Mouse (Mus musculus) hindbrain, embryonic 15.5 days (tissue): ENCODE results near the gene Smap1. TPM values are rescaled to one million over a fixed set of nuclear protein-coding genes. Genes with fewer than 3 reads are reported as not detected.

Experiments
- ATAC-seq: fragments of 200-750 bp; cut with Nextera tagmentation; 2 replicates; pipeline ENCODE4 v1.8.0; 2017; ENCODE audit warnings: low read depth, moderate number of reproducible peaks, moderate TSS enrichment; ENCODE audit not compliant: low FRiP score
- H3K27ac ChIP-seq: fragments of 300-500 bp; sonication (generic); replicated peaks from 2 replicates; pipeline ENCODE4 v1.5.1; 2015; ENCODE audit warnings: mild to moderate bottlenecking, inconsistent platforms
- H3K27me3 ChIP-seq: fragments of 300-500 bp; sonication (generic); 2 replicates; pipeline ENCODE4 v1.6.1; 2015; ENCODE audit warnings: control low read depth, inconsistent platforms
- H3K36me3 ChIP-seq: fragments of 300-500 bp; sonication (generic); 2 replicates; pipeline ENCODE4 v1.6.1; 2015; ENCODE audit warnings: control low read depth, inconsistent platforms
- H3K4me1 ChIP-seq: fragments of 300-500 bp; sonication (generic); replicated peaks from 2 replicates; pipeline ENCODE4 v1.6.1; 2015; ENCODE audit warnings: control low read depth, inconsistent platforms
- H3K4me2 ChIP-seq: fragments of 300-500 bp; sonication (generic); 2 replicates; pipeline ENCODE4 v1.6.1; 2015; ENCODE audit warnings: moderate library complexity, mild to moderate bottlenecking, inconsistent platforms
- H3K4me3 ChIP-seq: fragments of 300-500 bp; sonication (generic); 2 replicates; pipeline ENCODE4 v1.5.1; 2015; ENCODE audit warnings: mild to moderate bottlenecking, inconsistent platforms
- H3K9ac ChIP-seq: fragments of 300-500 bp; sonication (generic); 2 replicates; pipeline ENCODE4 v1.6.1; 2015; ENCODE audit warnings: inconsistent platforms
- H3K9me3 ChIP-seq: fragments of 300-500 bp; sonication (generic); 2 replicates; pipeline ENCODE4 v1.6.1; 2016; ENCODE audit warnings: control low read depth, inconsistent platforms
- WGBS: fragments of 180-500 bp; shearing (Covaris S2); methylation state at CpG from one replicate; pipeline ENCODE4 v1.1.7; 2015; 5-methylcytosine and 5-hydroxymethylcytosine counted together
- polyA plus RNA-seq: library from polyadenylated mRNA; unstranded; fragments of >200 nt; fragmentation: Nextera tagmentation; extraction: Ambion mirVana; gene quantifications from 2 replicates; pipeline ENCODE4 v1.2.1, GENCODE M21; 2015

The Smap1 gene
- polyA plus RNA-seq, 1 experiment from 2014 or later = 132 TPM

DNA sequence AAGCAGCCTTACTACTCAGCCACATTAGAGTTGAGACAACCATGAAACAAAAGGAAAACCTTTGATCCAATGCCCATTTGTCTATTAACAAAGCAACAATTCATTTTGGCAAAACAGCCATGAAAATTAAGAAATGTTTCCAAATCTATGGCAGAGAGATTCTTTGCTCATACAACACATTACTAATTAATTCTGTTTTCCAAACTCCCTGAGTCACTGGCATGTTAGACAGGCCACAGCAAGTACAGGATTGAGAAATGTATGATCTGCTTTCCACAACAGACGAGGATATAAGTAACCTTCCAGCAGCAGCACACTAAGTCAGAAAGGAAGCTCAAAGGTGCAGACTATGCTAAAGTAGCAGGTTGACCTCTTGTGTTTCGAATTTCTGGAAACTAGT is 9.1 kb downstream of the Smap1 start:
- Histone ChIP-seq H3K27me3 (no peaks in the 10 kb centered on the region), H3K9ac (no peak overlapping the region), H3K36me3 (no peaks in the 10 kb centered on the region), H3K27ac (no peak overlapping the region), H3K4me1 (no peaks in the 10 kb centered on the region), H3K9me3 (no peaks in the 10 kb centered on the region), H3K4me2 (no peak overlapping the region), H3K4me3 (no peak overlapping the region)
- WGBS = 59% methylated on average over 2 of the region's 2 CpGs
- ATAC-seq = no peak

DNA sequence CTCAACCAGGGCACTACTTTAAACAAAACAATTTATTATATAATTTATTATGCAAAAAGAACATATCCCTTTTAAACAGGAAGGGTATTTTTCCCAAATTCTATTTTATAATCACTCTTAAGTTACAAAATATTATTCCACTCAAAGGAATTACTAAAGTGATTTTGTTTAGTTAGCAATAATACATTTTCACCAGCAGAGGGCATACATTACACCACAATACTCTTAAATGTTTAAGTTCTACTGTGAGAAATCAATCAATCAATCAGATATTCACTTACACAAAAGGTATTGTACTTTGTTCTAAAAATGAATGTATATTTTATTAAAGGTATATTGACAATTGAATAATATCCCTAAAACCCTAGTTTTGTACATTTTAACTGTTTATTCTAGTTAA is 16.0 kb downstream of the Smap1 start:
- no peaks in the 10 kb centered on the region for H3K27me3 ChIP-seq
- no peaks in the 10 kb centered on the region for H3K4me1 ChIP-seq
- H3K27ac ChIP-seq = no peak overlapping the region
- no peak overlapping the region for H3K4me3 ChIP-seq
- no peak overlapping the region for H3K4me2 ChIP-seq
- H3K9ac ChIP-seq = no peak overlapping the region
- H3K9me3 ChIP-seq = no peaks in the 10 kb centered on the region
- ATAC-seq = no peak
- H3K36me3 ChIP-seq = no peaks in the 10 kb centered on the region

DNA sequence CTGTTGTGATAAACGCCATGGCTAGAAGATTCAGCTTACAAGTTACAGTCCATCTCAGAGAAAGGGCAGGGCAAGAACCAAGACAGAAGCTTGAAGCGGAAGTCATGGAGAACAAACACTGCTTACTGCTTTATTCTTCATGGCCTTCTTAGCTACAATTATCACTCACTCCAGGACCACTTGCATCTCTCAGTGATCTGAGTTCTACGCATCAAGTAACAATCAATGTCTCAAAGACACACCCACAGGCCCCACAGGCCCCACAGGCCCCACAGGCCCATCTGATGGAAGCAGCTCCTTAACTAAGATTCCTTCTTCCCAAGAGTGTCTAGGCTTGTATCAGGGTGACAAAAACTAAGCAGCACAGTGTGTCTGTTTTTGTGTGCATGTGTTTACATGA is 18.8 kb downstream of the Smap1 start:
- Histone ChIP-seq H3K4me2 (no peak overlapping the region), H3K27me3 (no peaks in the 10 kb centered on the region), H3K27ac (no peak overlapping the region), H3K36me3 (no peaks in the 10 kb centered on the region), H3K9me3 (no peaks in the 10 kb centered on the region), H3K4me1 (no peaks in the 10 kb centered on the region), H3K4me3 (no peak overlapping the region), H3K9ac (no peak overlapping the region)
- no peak for ATAC-seq
- 86% methylated on average over 3 of the region's 3 CpGs for WGBS

DNA sequence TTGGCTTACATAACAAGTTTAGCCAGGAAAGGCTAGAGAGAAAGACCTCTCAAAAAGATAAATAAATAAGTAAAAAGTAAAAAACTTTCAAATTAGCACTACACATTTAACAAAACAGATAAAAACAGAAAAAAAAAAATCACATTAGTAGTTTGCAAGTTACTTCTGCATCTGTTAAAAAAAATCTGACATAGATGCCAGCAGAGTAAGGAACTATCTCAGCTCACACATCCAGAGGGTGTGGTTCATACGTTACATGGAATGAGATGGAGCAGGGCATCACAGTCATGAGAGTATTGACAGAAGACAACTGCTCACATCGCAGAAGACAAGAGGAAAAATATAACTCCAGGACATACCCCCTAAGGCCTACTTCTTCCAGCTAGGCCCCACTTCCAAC is 19.4 kb downstream of the Smap1 start:
- Histone ChIP-seq H3K4me1 (no peaks in the 10 kb centered on the region), H3K27me3 (no peaks in the 10 kb centered on the region), H3K36me3 (no peaks in the 10 kb centered on the region), H3K9me3 (no peaks in the 10 kb centered on the region), H3K4me3 (no peak overlapping the region), H3K4me2 (no peak overlapping the region), H3K27ac (no peak overlapping the region), H3K9ac (no peak overlapping the region)
- no peak for ATAC-seq
- 86% methylated on average over 2 of the region's 2 CpGs for WGBS

- Histone ChIP-seq H3K9me3 (no peaks in the 10 kb centered on the region), H3K27ac (no peak overlapping the region), H3K4me1 (no peaks in the 10 kb centered on the region), H3K36me3 (no peaks in the 10 kb centered on the region), H3K4me2 (no peak overlapping the region), H3K27me3 (no peaks in the 10 kb centered on the region), H3K9ac (no peak overlapping the region), H3K4me3 (no peak overlapping the region)
- ATAC-seq = no peak
- 90% methylated on average over 5 of the region's 5 CpGs for WGBS
Measured at GRCm38 (mm10) chr1:23899647-23900020, 22.5 kb downstream of the Smap1 start.

GRCm38 (mm10) chr1:23899020-23899646 is 23.0 kb downstream of the Smap1 start:
- H3K4me1 ChIP-seq = no peaks in the 10 kb centered on the region
- no peaks in the 10 kb centered on the region for H3K9me3 ChIP-seq
- H3K27me3 ChIP-seq = no peaks in the 10 kb centered on the region
- no peak for ATAC-seq
- WGBS = 94% methylated on average over 3 of the region's 3 CpGs
- H3K27ac ChIP-seq = no peak overlapping the region
- H3K9ac ChIP-seq = no peak overlapping the region
- no peak overlapping the region for H3K4me2 ChIP-seq
- H3K36me3 ChIP-seq = no peaks in the 10 kb centered on the region
- no peak overlapping the region for H3K4me3 ChIP-seq

- WGBS = 60% methylated on average over 1 of the region's 1 CpGs
- Histone ChIP-seq H3K4me3 (no peak overlapping the region), H3K36me3 (no peaks in the 10 kb centered on the region), H3K4me2 (no peak overlapping the region), H3K9me3 (no peaks in the 10 kb centered on the region), H3K4me1 (no peaks in the 10 kb centered on the region), H3K27me3 (no peaks in the 10 kb centered on the region), H3K27ac (no peak overlapping the region), H3K9ac (no peak overlapping the region)
- ATAC-seq = no peak
Measured at GRCm38 (mm10) chr1:23892072-23892471, 30.0 kb downstream of the Smap1 start.

DNA sequence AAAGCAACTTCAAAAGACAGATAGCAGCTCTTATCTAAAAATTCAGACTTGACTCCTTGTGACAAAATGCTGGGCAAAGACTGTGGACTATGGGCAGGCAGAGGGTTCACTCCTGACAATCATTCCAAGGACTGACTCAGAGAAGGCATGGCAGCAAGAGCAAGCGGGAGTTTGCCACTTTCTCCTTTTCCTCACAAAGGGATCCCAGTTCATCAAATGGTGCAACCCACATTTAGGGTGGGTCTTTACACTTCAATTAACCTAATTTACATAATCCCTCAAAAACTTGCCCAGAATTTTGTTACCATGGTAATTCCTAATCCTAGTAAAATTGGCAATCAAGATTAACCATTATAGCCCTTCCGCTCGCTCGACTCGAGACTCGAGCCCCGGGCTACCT is 37.2 kb downstream of the Smap1 start:
- Histone ChIP-seq H3K9ac (no peak overlapping the region), H3K36me3 (no peaks in the 10 kb centered on the region), H3K4me3 (no peak overlapping the region), H3K4me2 (no peak overlapping the region), H3K4me1 (no peaks in the 10 kb centered on the region), H3K27ac (no peak overlapping the region), H3K9me3 (no peaks in the 10 kb centered on the region), H3K27me3 (no peaks in the 10 kb centered on the region)
- 73% methylated on average over 7 of the region's 7 CpGs for WGBS
- ATAC-seq = no peak

- no peaks in the 10 kb centered on the region for H3K9me3 ChIP-seq
- no peak for ATAC-seq
- 95% methylated on average over 2 of the region's 2 CpGs for WGBS
- H3K4me2 ChIP-seq = no peak overlapping the region
- no peak overlapping the region for H3K4me3 ChIP-seq
- H3K9ac ChIP-seq = no peak overlapping the region
- H3K4me1 ChIP-seq = no peaks in the 10 kb centered on the region
- no peaks in the 10 kb centered on the region for H3K36me3 ChIP-seq
- no peaks in the 10 kb centered on the region for H3K27me3 ChIP-seq
- H3K27ac ChIP-seq = no peak overlapping the region
Measured at GRCm38 (mm10) chr1:23884087-23884668, 37.9 kb downstream of the Smap1 start.

DNA sequence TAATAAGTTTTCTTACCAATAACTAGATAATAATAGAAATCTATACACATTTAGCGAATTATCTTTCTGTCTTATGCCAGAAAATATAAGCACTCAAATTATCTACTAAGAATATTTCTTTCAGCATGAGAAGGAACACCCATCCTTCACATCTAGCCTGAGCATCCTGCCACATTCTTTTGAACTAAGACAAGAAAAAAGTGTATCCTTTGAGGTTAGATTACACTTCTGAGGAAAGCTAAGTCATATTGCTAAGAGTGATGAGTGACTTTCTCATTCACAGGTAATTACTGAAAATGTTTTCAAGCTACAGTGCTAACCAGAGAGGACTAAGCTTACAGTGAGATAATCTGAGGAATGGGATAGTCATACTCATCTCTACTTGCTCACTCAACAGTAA is 39.4 kb downstream of the Smap1 start:
- Histone ChIP-seq H3K4me1 (no peaks in the 10 kb centered on the region), H3K27ac (no peak overlapping the region), H3K9ac (no peak overlapping the region), H3K27me3 (no peaks in the 10 kb centered on the region), H3K9me3 (no peaks in the 10 kb centered on the region), H3K36me3 (no peaks in the 10 kb centered on the region), H3K4me2 (no peak overlapping the region), H3K4me3 (no peak overlapping the region)
- no peak for ATAC-seq
- 98% methylated on average over 1 of the region's 1 CpGs for WGBS

DNA sequence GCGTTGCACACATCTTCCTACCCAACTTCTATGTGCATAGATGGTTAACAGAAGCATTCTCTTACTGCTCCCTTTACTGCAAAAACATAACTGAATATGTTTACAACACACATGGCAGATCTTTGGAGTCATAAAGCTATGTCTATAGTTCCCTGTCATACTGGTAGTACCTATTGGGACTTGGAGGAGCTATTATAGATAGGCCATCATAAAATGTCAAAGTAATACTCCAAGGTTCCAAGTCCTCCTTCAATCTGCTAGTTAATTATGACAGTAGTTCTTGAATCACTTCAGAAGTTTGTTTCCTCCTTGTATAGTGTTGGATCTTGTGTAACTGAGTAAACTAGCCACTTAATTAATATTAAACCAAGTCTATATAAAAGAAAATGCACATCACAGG is 49.9 kb downstream of the Smap1 start:
- no peak overlapping the region for H3K4me2 ChIP-seq
- no peak for ATAC-seq
- H3K27ac ChIP-seq = no peak overlapping the region

DNA sequence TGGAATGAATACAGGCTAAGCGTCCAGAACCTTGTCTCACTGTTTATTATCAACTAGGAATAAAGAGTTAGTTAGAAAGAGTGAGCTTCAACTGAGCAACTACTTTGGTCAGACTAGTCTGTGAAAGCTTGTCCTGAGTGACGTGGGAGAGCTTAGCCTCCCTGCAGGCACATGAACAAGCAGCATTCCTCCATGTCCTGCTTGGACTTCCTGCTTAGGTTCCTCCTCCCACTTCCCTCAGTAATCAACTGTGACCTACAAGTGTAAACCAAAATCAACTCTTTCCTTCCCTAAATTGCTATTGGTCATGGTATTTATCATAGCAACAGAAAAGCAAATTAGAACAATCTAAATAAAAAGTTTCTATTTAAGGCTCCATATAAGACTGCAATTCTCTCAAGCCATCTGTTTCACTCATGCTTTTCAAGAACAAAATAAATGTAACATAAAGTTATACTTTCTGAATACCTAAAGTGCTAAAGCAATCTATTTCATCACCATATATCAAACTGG is 54.7 kb downstream of the Smap1 start:
- Histone ChIP-seq H3K36me3 (peaks cover 14% of the 10 kb centered on the region), H3K4me1 (no peaks in the 10 kb centered on the region), H3K4me3 (no peak overlapping the region), H3K27me3 (no peaks in the 10 kb centered on the region), H3K9ac (no peak overlapping the region), H3K27ac (no peak overlapping the region), H3K4me2 (no peak overlapping the region), H3K9me3 (no peaks in the 10 kb centered on the region)
- no peak for ATAC-seq
- WGBS = 41% methylated on average over 2 of the region's 2 CpGs

More for the DNA sequence above, 49.9 kb downstream of the Smap1 start:
- no peaks in the 10 kb centered on the region for H3K4me1 ChIP-seq
- H3K4me3 ChIP-seq = no peak overlapping the region
- no peak overlapping the region for H3K9ac ChIP-seq
- 97% methylated on average over 1 of the region's 1 CpGs for WGBS
- H3K36me3 ChIP-seq = peaks cover 20% of the 10 kb centered on the region
- no peaks in the 10 kb centered on the region for H3K9me3 ChIP-seq
- H3K27me3 ChIP-seq = no peaks in the 10 kb centered on the region

DNA sequence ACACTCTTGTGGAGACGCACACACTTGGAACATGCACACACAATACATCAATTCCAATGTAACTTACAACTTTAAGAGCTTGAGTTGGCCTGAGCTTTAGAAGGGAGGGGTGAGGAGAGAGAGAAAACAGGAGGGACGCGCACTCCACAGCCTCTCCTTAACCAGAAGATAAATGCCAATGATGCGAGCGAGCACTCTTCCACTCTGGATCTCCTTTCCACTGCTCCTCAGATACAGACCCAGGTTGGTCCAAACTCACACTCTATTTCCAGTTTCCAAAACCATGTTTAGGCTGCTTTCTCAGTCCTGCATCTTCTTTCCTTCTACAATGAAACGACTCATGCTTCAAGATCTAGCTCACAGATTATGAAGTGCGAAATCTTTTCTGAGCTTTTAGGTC is 56.6 kb downstream of the Smap1 start:
- 95% methylated on average over 7 of the region's 7 CpGs for WGBS
- Histone ChIP-seq H3K4me2 (no peak overlapping the region), H3K4me1 (no peaks in the 10 kb centered on the region), H3K27ac (no peak overlapping the region), H3K27me3 (no peaks in the 10 kb centered on the region), H3K9me3 (no peaks in the 10 kb centered on the region), H3K4me3 (no peak overlapping the region), H3K36me3 (peaks cover 6% of the 10 kb centered on the region; the same call in 1 of the 2 replicates), H3K9ac (no peak overlapping the region)
- ATAC-seq = no peak
